ENCODE assay signal across 23 mouse cellular contexts in genomic region chr16:88711245-88711644, GRCm38 (mm10). TPM values are rescaled to one million over a fixed set of nuclear protein-coding genes. Genes with fewer than 3 reads are reported as not detected.
DNase-seq lines count a peak whose midpoint lies in the region; ATAC-seq and TF ChIP-seq lines count a peak whose summit lies in the region.
"Had no signal": no experiment of that assay in that cellular context is flagged by ENCODE, and none has a peak within 500 bp of the region (broad histone marks: within the 10 kb centered on the region; RNA-seq: fewer than 3 reads in every experiment).

No protein-coding gene starts in this region.

- no peak for TF ChIP-seq POLR2A in ES-Bruce4 (IDR thresholded peaks at IDR 0.05; ENCODE audit: insufficient read depth, low read length)

- H3K36me3 ChIP-seq in forebrain, embryonic 14.5 days (ENCODE audit: control insufficient read depth, insufficient read depth, low read length): no peaks in the 10 kb centered on the region
- no peaks in the 10 kb centered on the region for H3K36me3 ChIP-seq in forebrain, embryonic 13.5 days (ENCODE audit: poor library complexity, severe bottlenecking)
- H3K36me3 ChIP-seq in liver, embryonic 16.5 days (ENCODE audit: control insufficient read depth, insufficient read depth): no peaks in the 10 kb centered on the region
- H3K36me3 ChIP-seq in ES-Bruce4 (ENCODE audit: control insufficient read depth, insufficient read depth, low read length, poor library complexity, severe bottlenecking): no peaks in the 10 kb centered on the region
- H3K36me3 ChIP-seq in intestine, embryonic 15.5 days: no peaks in the 10 kb centered on the region
- H3K36me3 ChIP-seq in hindbrain, embryonic 10.5 days: no peaks in the 10 kb centered on the region
- H3K36me3 ChIP-seq: embryonic facial prominence, embryonic 15.5 days had no signal

- no peak overlapping the region for H3K9ac ChIP-seq in forebrain, embryonic 14.5 days (ENCODE audit: low read length)
- H3K9ac ChIP-seq in forebrain, embryonic 13.5 days: no peak overlapping the region
- no peak overlapping the region for H3K9ac ChIP-seq in liver, embryonic 16.5 days (ENCODE audit: low read depth, low read length)
- no peak overlapping the region for H3K9ac ChIP-seq in ES-Bruce4 (ENCODE audit: low read depth, poor library complexity, severe bottlenecking)
- no peak overlapping the region for H3K9ac ChIP-seq in intestine, embryonic 15.5 days
- H3K9ac ChIP-seq: embryonic facial prominence, embryonic 15.5 days; hindbrain, embryonic 14.5 days had no signal

- WGBS in forebrain, embryonic 14.5 days: 80% methylated on average over 6 of the region's 6 CpGs
- WGBS in forebrain, embryonic 13.5 days: 80% methylated on average over 6 of the region's 6 CpGs
- 61% methylated on average over 6 of the region's 6 CpGs for WGBS in liver, embryonic 16.5 days (ENCODE audit: insufficient replicate concordance)
- WGBS in intestine, embryonic 15.5 days: 79% methylated on average over 6 of the region's 6 CpGs
- WGBS in hindbrain, embryonic 10.5 days: 84% methylated on average over 6 of the region's 6 CpGs

- H3K4me2 ChIP-seq in forebrain, embryonic 14.5 days (ENCODE audit: low read length): no peak overlapping the region
- no peak overlapping the region for H3K4me2 ChIP-seq in forebrain, embryonic 13.5 days
- no peak overlapping the region for H3K4me2 ChIP-seq in liver, embryonic 16.5 days (ENCODE audit: low read depth, low read length)
- no peak overlapping the region for H3K4me2 ChIP-seq in intestine, embryonic 15.5 days (replicated peaks)
- H3K4me2 ChIP-seq: embryonic facial prominence, embryonic 15.5 days; hindbrain, embryonic 14.5 days; midbrain, embryonic 11.5 days had no signal

- TF ChIP-seq EP300 in ES-Bruce4 (IDR thresholded peaks at IDR 0.05; ENCODE audit: insufficient read depth, low read depth, low read length): no peak

- peak; percentile 58 for TF ChIP-seq CTCF in ES-Bruce4 (IDR thresholded peaks at IDR 0.05; ENCODE audit: low read depth, low read length)

- H3K4me1 ChIP-seq in forebrain, embryonic 14.5 days (ENCODE audit: control insufficient read depth, insufficient read depth, low read length): no peaks in the 10 kb centered on the region
- no peaks in the 10 kb centered on the region for H3K4me1 ChIP-seq in forebrain, embryonic 13.5 days
- no peaks in the 10 kb centered on the region for H3K4me1 ChIP-seq in liver, embryonic 16.5 days (ENCODE audit: control insufficient read depth, low read depth, low read length)
- H3K4me1 ChIP-seq in ES-Bruce4 (ENCODE audit: control insufficient read depth, insufficient read depth, low read length): no peaks in the 10 kb centered on the region
- H3K4me1 ChIP-seq in intestine, embryonic 15.5 days (replicated peaks): no peaks in the 10 kb centered on the region
- H3K4me1 ChIP-seq in hindbrain, embryonic 10.5 days (replicated peaks): no peaks in the 10 kb centered on the region
- H3K4me1 ChIP-seq: embryonic facial prominence, embryonic 15.5 days had no signal

- DNase-seq in forebrain, embryonic 14.5 days (ENCODE audit: low spot score): peak; percentile 38
- no peak for DNase-seq in liver
- DNase-seq in right cerebral cortex, adult 2 months (ENCODE audit: low spot score in 2 of 2): no peak
- no peak for DNase-seq in hindbrain, embryonic 10.5 days (ENCODE audit: low spot score)
- DNase-seq: B cell, adult 2 months; heart, adult 11 months; kidney, adult 8-10 months; right cerebral cortex, postnatal 14 days; thymus, adult 18-20 months had no signal

- no peak for ATAC-seq in forebrain, embryonic 14.5 days
- ATAC-seq in forebrain, embryonic 13.5 days: no peak
- ATAC-seq in liver, embryonic 16.5 days (ENCODE audit: low read depth): peak; percentile 37; the same call in 1 of the 2 replicates
- ATAC-seq in intestine, embryonic 15.5 days: peak; percentile 61
- ATAC-seq: activated CD4-positive, CD25-positive, alpha-beta regulatory T cell, adult 4 months had no signal

- no peaks in the 10 kb centered on the region for H3K9me3 ChIP-seq in forebrain, embryonic 14.5 days (replicated peaks; ENCODE audit: control insufficient read depth, low read length)
- H3K9me3 ChIP-seq in forebrain, embryonic 13.5 days (replicated peaks): no peaks in the 10 kb centered on the region
- no peaks in the 10 kb centered on the region; the same call in 1 of the 2 replicates for H3K9me3 ChIP-seq in liver, embryonic 16.5 days (replicated peaks; ENCODE audit: control insufficient read depth, low read length)
- no peaks in the 10 kb centered on the region for H3K9me3 ChIP-seq in ES-Bruce4 (replicated peaks; ENCODE audit: control insufficient read depth, insufficient read depth, low read length, poor library complexity, severe bottlenecking)
- H3K9me3 ChIP-seq in intestine, embryonic 15.5 days: no peaks in the 10 kb centered on the region
- H3K9me3 ChIP-seq in hindbrain, embryonic 10.5 days: no peaks in the 10 kb centered on the region
- H3K9me3 ChIP-seq: embryonic facial prominence, embryonic 15.5 days had no signal

- no peak overlapping the region for H3K4me3 ChIP-seq in forebrain, embryonic 14.5 days (ENCODE audit: low read depth, low read length)
- no peak overlapping the region for H3K4me3 ChIP-seq in forebrain, embryonic 13.5 days
- H3K4me3 ChIP-seq in liver, embryonic 16.5 days (ENCODE audit: low read depth, low read length): no peak overlapping the region
- H3K4me3 ChIP-seq in ES-Bruce4 (ENCODE audit: low read depth, low read length): no peak overlapping the region
- H3K4me3 ChIP-seq in intestine, embryonic 15.5 days (replicated peaks): no peak overlapping the region
- H3K4me3 ChIP-seq in hindbrain, embryonic 10.5 days: no peak overlapping the region
- H3K4me3 ChIP-seq: embryonic facial prominence, embryonic 15.5 days; left cerebral cortex, adult 2 months had no signal

- no peak overlapping the region for H3K27ac ChIP-seq in forebrain, embryonic 14.5 days (ENCODE audit: low read depth, low read length)
- H3K27ac ChIP-seq in forebrain, embryonic 13.5 days: no peak overlapping the region
- H3K27ac ChIP-seq in liver, embryonic 16.5 days (ENCODE audit: low read length): no peak overlapping the region
- H3K27ac ChIP-seq in ES-Bruce4 (ENCODE audit: insufficient read depth, low read length): no peak overlapping the region
- H3K27ac ChIP-seq in intestine, embryonic 15.5 days: no peak overlapping the region
- no peak overlapping the region for H3K27ac ChIP-seq in hindbrain, embryonic 10.5 days
- H3K27ac ChIP-seq: embryonic facial prominence, embryonic 15.5 days; hindbrain, embryonic 14.5 days; left cerebral cortex, adult 2 months had no signal

- H3K27me3 ChIP-seq in forebrain, embryonic 14.5 days (replicated peaks; ENCODE audit: control insufficient read depth, insufficient read depth, low read length): no peaks in the 10 kb centered on the region
- no peaks in the 10 kb centered on the region for H3K27me3 ChIP-seq in forebrain, embryonic 13.5 days
- no peaks in the 10 kb centered on the region for H3K27me3 ChIP-seq in liver, embryonic 16.5 days (ENCODE audit: control insufficient read depth, insufficient read depth, low read depth, low read length)
- no peaks in the 10 kb centered on the region for H3K27me3 ChIP-seq in ES-Bruce4 (ENCODE audit: control insufficient read depth, insufficient read depth, low read length, poor library complexity, severe bottlenecking)
- no peaks in the 10 kb centered on the region for H3K27me3 ChIP-seq in intestine, embryonic 15.5 days (replicated peaks)
- H3K27me3 ChIP-seq in hindbrain, embryonic 10.5 days (ENCODE audit: insufficient read depth, poor library complexity, severe bottlenecking): no peaks in the 10 kb centered on the region
- H3K27me3 ChIP-seq: embryonic facial prominence, embryonic 15.5 days had no signal

RNA-seq across cellular contexts. Expression of gene 2310061N02Rik, which starts 3.5 kb away (rescaled TPM):
- not detected in 2 replicates for polyA plus RNA-seq in forebrain, embryonic 14.5 days (2014; fragmentation: Nextera tagmentation; extraction: Ambion mirVana)
- polyA plus RNA-seq in forebrain, embryonic 13.5 days (2015; fragmentation: Nextera tagmentation; extraction: Ambion mirVana): not detected in 2 replicates
- not detected in 2 replicates for polyA plus RNA-seq in liver, embryonic 16.5 days (2015; fragmentation: Nextera tagmentation; extraction: Ambion mirVana)
- not detected in 2 replicates for polyA plus RNA-seq in ES-Bruce4 (2011; ENCODE audit: insufficient read depth, insufficient read length, low read depth, missing spikeins)
- polyA plus RNA-seq in intestine, embryonic 15.5 days (2015; fragmentation: Nextera tagmentation; extraction: Ambion mirVana): not detected in 2 replicates
- polyA plus RNA-seq in hindbrain, embryonic 10.5 days (2016; fragmentation: Nextera tagmentation; extraction: Ambion mirVana): not detected in 2 replicates
- polyA plus RNA-seq: activated CD4-positive, CD25-positive, alpha-beta regulatory T cell, adult 4 months; embryonic facial prominence, embryonic 15.5 days; forebrain, embryonic 11.5 days; heart, embryonic 16.5 days; hindbrain, embryonic 14.5 days; limb, embryonic 11.5 days; lung, embryonic 16.5 days; midbrain, embryonic 11.5 days; urinary bladder, adult 2 months had no signal

RNA-seq across cellular contexts. Expression of gene Krtap13-1, which starts 17.4 kb away (rescaled TPM):
- not detected in 2 replicates for polyA plus RNA-seq in forebrain, embryonic 14.5 days (2014; fragmentation: Nextera tagmentation; extraction: Ambion mirVana)
- polyA plus RNA-seq in forebrain, embryonic 13.5 days (2015; fragmentation: Nextera tagmentation; extraction: Ambion mirVana): not detected in 2 replicates
- polyA plus RNA-seq in liver, embryonic 16.5 days (2015; fragmentation: Nextera tagmentation; extraction: Ambion mirVana): not detected in 2 replicates
- polyA plus RNA-seq in ES-Bruce4 (2011; ENCODE audit: insufficient read depth, insufficient read length, low read depth, missing spikeins): not detected in 2 replicates
- polyA plus RNA-seq in intestine, embryonic 15.5 days (2015; fragmentation: Nextera tagmentation; extraction: Ambion mirVana): not detected in 2 replicates
- polyA plus RNA-seq in hindbrain, embryonic 10.5 days (2016; fragmentation: Nextera tagmentation; extraction: Ambion mirVana): not detected in 2 replicates
- polyA plus RNA-seq: forebrain, embryonic 11.5 days; heart, embryonic 16.5 days; hindbrain, embryonic 14.5 days; limb, embryonic 11.5 days; lung, embryonic 16.5 days; midbrain, embryonic 11.5 days; urinary bladder, adult 2 months had no signal

RNA-seq across cellular contexts. Expression of gene Krtap27-1, which starts 39.8 kb away (rescaled TPM):
- polyA plus RNA-seq in forebrain, embryonic 14.5 days (2014; fragmentation: Nextera tagmentation; extraction: Ambion mirVana): not detected in 2 replicates
- not detected in 2 replicates for polyA plus RNA-seq in forebrain, embryonic 13.5 days (2015; fragmentation: Nextera tagmentation; extraction: Ambion mirVana)
- polyA plus RNA-seq in liver, embryonic 16.5 days (2015; fragmentation: Nextera tagmentation; extraction: Ambion mirVana): not detected in 2 replicates
- polyA plus RNA-seq in ES-Bruce4 (2011; ENCODE audit: insufficient read depth, insufficient read length, low read depth, missing spikeins): not detected in 2 replicates
- not detected in 2 replicates for polyA plus RNA-seq in intestine, embryonic 15.5 days (2015; fragmentation: Nextera tagmentation; extraction: Ambion mirVana)
- not detected in 2 replicates for polyA plus RNA-seq in hindbrain, embryonic 10.5 days (2016; fragmentation: Nextera tagmentation; extraction: Ambion mirVana)
- polyA plus RNA-seq: activated CD4-positive, CD25-positive, alpha-beta regulatory T cell, adult 4 months; embryonic facial prominence, embryonic 15.5 days; forebrain, embryonic 11.5 days; heart, embryonic 16.5 days; hindbrain, embryonic 14.5 days; limb, embryonic 11.5 days; lung, embryonic 16.5 days; midbrain, embryonic 11.5 days; urinary bladder, adult 2 months had no signal

RNA-seq across cellular contexts. Expression of gene Krtap13, which starts 40.2 kb away (rescaled TPM):
- not detected in 2 replicates for polyA plus RNA-seq in forebrain, embryonic 14.5 days (2014; fragmentation: Nextera tagmentation; extraction: Ambion mirVana)
- not detected in 2 replicates for polyA plus RNA-seq in forebrain, embryonic 13.5 days (2015; fragmentation: Nextera tagmentation; extraction: Ambion mirVana)
- polyA plus RNA-seq in liver, embryonic 16.5 days (2015; fragmentation: Nextera tagmentation; extraction: Ambion mirVana): not detected in 2 replicates
- not detected in 2 replicates for polyA plus RNA-seq in ES-Bruce4 (2011; ENCODE audit: insufficient read depth, insufficient read length, low read depth, missing spikeins)
- polyA plus RNA-seq in intestine, embryonic 15.5 days (2015; fragmentation: Nextera tagmentation; extraction: Ambion mirVana): not detected in 2 replicates
- polyA plus RNA-seq in hindbrain, embryonic 10.5 days (2016; fragmentation: Nextera tagmentation; extraction: Ambion mirVana): not detected in 2 replicates
- polyA plus RNA-seq: activated CD4-positive, CD25-positive, alpha-beta regulatory T cell, adult 4 months; forebrain, embryonic 11.5 days; heart, embryonic 16.5 days; hindbrain, embryonic 14.5 days; limb, embryonic 11.5 days; lung, embryonic 16.5 days; midbrain, embryonic 11.5 days; urinary bladder, adult 2 months had no signal

RNA-seq across cellular contexts. Expression of gene 2310034C09Rik, which starts 47.4 kb away (rescaled TPM):
- not detected in 2 replicates for polyA plus RNA-seq in forebrain, embryonic 14.5 days (2014; fragmentation: Nextera tagmentation; extraction: Ambion mirVana)
- not detected in 2 replicates for polyA plus RNA-seq in forebrain, embryonic 13.5 days (2015; fragmentation: Nextera tagmentation; extraction: Ambion mirVana)
- 0.09 TPM in 1 of 2 replicates, not detected in the other for polyA plus RNA-seq in liver, embryonic 16.5 days (2015; fragmentation: Nextera tagmentation; extraction: Ambion mirVana)
- polyA plus RNA-seq in ES-Bruce4 (2011; ENCODE audit: insufficient read depth, insufficient read length, low read depth, missing spikeins): not detected in 2 replicates
- polyA plus RNA-seq in intestine, embryonic 15.5 days (2015; fragmentation: Nextera tagmentation; extraction: Ambion mirVana): not detected in 2 replicates
- not detected in 2 replicates for polyA plus RNA-seq in hindbrain, embryonic 10.5 days (2016; fragmentation: Nextera tagmentation; extraction: Ambion mirVana)
- polyA plus RNA-seq: activated CD4-positive, CD25-positive, alpha-beta regulatory T cell, adult 4 months; forebrain, embryonic 11.5 days; hindbrain, embryonic 14.5 days; limb, embryonic 11.5 days; lung, embryonic 16.5 days; midbrain, embryonic 11.5 days; urinary bladder, adult 2 months had no signal

Comparison
In these comparisons a context has a peak if more than half of its experiments do, and no peak if none do; other contexts are left out.
1. ATAC-seq: peak in liver, embryonic 16.5 days (single experiment) and intestine, embryonic 15.5 days (single experiment); none in forebrain, embryonic 14.5 days (single experiment) and forebrain, embryonic 13.5 days (single experiment).